Comparison of ENCODE assay signal across 11 mouse cellular contexts in genomic region chr9:51735180-51736034, GRCm38 (mm10). TPM values are rescaled to one million over a fixed set of nuclear protein-coding genes. Genes with fewer than 3 reads are reported as not detected.
A peak's percentile ranks its signal among the peaks of the same experiment; 100 is the strongest.
DNase-seq lines count a peak whose midpoint lies in the region; ATAC-seq lines count a peak whose summit lies in the region.
"Had no signal": no experiment of that assay in that cellular context is flagged by ENCODE, and none has a peak within 500 bp of the region (broad histone marks: within the 10 kb centered on the region; RNA-seq: fewer than 3 reads in every experiment).

No protein-coding gene starts in this region.

- no peak overlapping the region for H3K4me3 ChIP-seq in forebrain, embryonic 13.5 days
- no peak overlapping the region for H3K4me3 ChIP-seq in midbrain, embryonic 14.5 days (replicated peaks; ENCODE audit: low read depth, low read length)
- H3K4me3 ChIP-seq: embryonic facial prominence, embryonic 15.5 days had no signal

- intact Hi-C loops in heart, postnatal 36 days (cut with DNase I): no loop called here

- ATAC-seq in forebrain, embryonic 13.5 days: peak; percentile 67
- ATAC-seq in midbrain, embryonic 14.5 days (ENCODE audit: low FRiP score, low TSS enrichment): no peak
- ATAC-seq: intestine, embryonic 16.5 days had no signal

- DNase-seq in layer of hippocampus, adult 9-11 months: peak; percentile 6
- DNase-seq in layer of hippocampus, adult 11-12 months (ENCODE audit: low spot score): no peak
- peak; percentile 47 for DNase-seq in large intestine, adult 2 months (ENCODE audit: low read depth, low spot score)
- DNase-seq in midbrain, embryonic 14.5 days: peak; percentile 59
- no peak for DNase-seq in thymus, postnatal 0 days (ENCODE audit: low spot score)
- no peak for DNase-seq in right cerebral cortex, postnatal 14 days
- DNase-seq in heart, postnatal 36 days: no peak
- DNase-seq: heart, adult 11 months had no signal

- H3K4me2 ChIP-seq in forebrain, embryonic 13.5 days: peak overlapping the region; percentile 35
- H3K4me2 ChIP-seq in midbrain, embryonic 14.5 days (ENCODE audit: low read length): no peak overlapping the region
- H3K4me2 ChIP-seq: embryonic facial prominence, embryonic 15.5 days had no signal

- peaks cover 27% of the 10 kb centered on the region for H3K4me1 ChIP-seq in forebrain, embryonic 13.5 days
- H3K4me1 ChIP-seq in midbrain, embryonic 14.5 days (ENCODE audit: control insufficient read depth, insufficient read depth, low read length): peaks cover 25% of the 10 kb centered on the region

- peak overlapping the region; percentile 51 for H3K27ac ChIP-seq in forebrain, embryonic 13.5 days
- H3K27ac ChIP-seq in midbrain, embryonic 14.5 days (replicated peaks; ENCODE audit: low read depth, low read length): peak overlapping the region; percentile 45
- H3K27ac ChIP-seq: embryonic facial prominence, embryonic 15.5 days had no signal

- H3K27me3 ChIP-seq in forebrain, embryonic 13.5 days: 0 out of 2 replicates have a peak, but pooled peaks cover 4% of the 10 kb centered on the region
- no peaks in the 10 kb centered on the region for H3K27me3 ChIP-seq in midbrain, embryonic 14.5 days (ENCODE audit: control insufficient read depth, insufficient read depth, low read length)
- H3K27me3 ChIP-seq: embryonic facial prominence, embryonic 15.5 days had no signal

- no peaks in the 10 kb centered on the region for H3K36me3 ChIP-seq in forebrain, embryonic 13.5 days (ENCODE audit: poor library complexity, severe bottlenecking)
- no peaks in the 10 kb centered on the region for H3K36me3 ChIP-seq in midbrain, embryonic 14.5 days (ENCODE audit: control insufficient read depth, insufficient read depth, low read length)
- H3K36me3 ChIP-seq: embryonic facial prominence, embryonic 15.5 days had no signal

- 41% methylated on average over 9 of the region's 9 CpGs for WGBS in forebrain, embryonic 13.5 days
- WGBS in large intestine, adult 2 months: 27% methylated on average over 9 of the region's 9 CpGs
- WGBS in midbrain, embryonic 14.5 days: 56% methylated on average over 9 of the region's 9 CpGs

- no peak overlapping the region for H3K9ac ChIP-seq in forebrain, embryonic 13.5 days
- H3K9ac ChIP-seq in midbrain, embryonic 14.5 days (replicated peaks; ENCODE audit: low read length): no peak overlapping the region
- H3K9ac ChIP-seq: embryonic facial prominence, embryonic 15.5 days had no signal

- H3K9me3 ChIP-seq in forebrain, embryonic 13.5 days (replicated peaks): no peaks in the 10 kb centered on the region
- no peaks in the 10 kb centered on the region for H3K9me3 ChIP-seq in midbrain, embryonic 14.5 days (ENCODE audit: control insufficient read depth, low read length)
- H3K9me3 ChIP-seq: embryonic facial prominence, embryonic 15.5 days had no signal

RNA-seq across cellular contexts. Expression of gene Arhgap20, which starts 29.7 kb away (rescaled TPM):
- 6.2 and 6.3 TPM in 2 replicates for polyA plus RNA-seq in forebrain, embryonic 13.5 days (2015; fragmentation: Nextera tagmentation; extraction: Ambion mirVana)
- polyA plus RNA-seq in large intestine, adult 2 months (2012; rRNA removed): 0.19 and 0.41 TPM in 2 replicates
- polyA plus RNA-seq in midbrain, embryonic 14.5 days (2014; fragmentation: Nextera tagmentation; extraction: Ambion mirVana): 16.2 and 25.7 TPM in 2 replicates
- polyA plus RNA-seq in thymus, postnatal 0 days (2015; fragmentation: Nextera tagmentation; extraction: Ambion mirVana): 1.5 and 1.7 TPM in 2 replicates
- total RNA-seq in heart, postnatal 36 days (2021): 10 to 100 TPM; 28.1 to 29.9 TPM

Comparison
In these comparisons a context has a peak if more than half of its experiments do, and no peak if none do; other contexts are left out.
1. DNase-seq: peak in layer of hippocampus, adult 9-11 months (single experiment), large intestine, adult 2 months (single experiment) and midbrain, embryonic 14.5 days (single experiment); none in layer of hippocampus, adult 11-12 months (single experiment), thymus, postnatal 0 days (single experiment), right cerebral cortex, postnatal 14 days (single experiment) and heart, postnatal 36 days (0 of 2).